Comparison of ENCODE assay signal across 25 mouse cellular contexts in genomic region chr2:51985241-51985640, GRCm38 (mm10). TPM values are rescaled to one million over a fixed set of nuclear protein-coding genes. Genes with fewer than 3 reads are reported as not detected.
DNase-seq lines count a peak whose midpoint lies in the region; ATAC-seq lines count a peak whose summit lies in the region.
"Had no signal": no experiment of that assay in that cellular context is flagged by ENCODE, and none has a peak within 500 bp of the region (broad histone marks: within the 10 kb centered on the region; RNA-seq: fewer than 3 reads in every experiment).

No protein-coding gene starts in this region.

- H3K4me1 ChIP-seq in kidney, embryonic 14.5 days (ENCODE audit: control insufficient read depth, insufficient read depth, low read length), result 0 out of 2 replicates have a peak, but pooled peaks cover 4% of the 10 kb centered on the region
- H3K4me1 ChIP-seq in kidney, embryonic 16.5 days (ENCODE audit: insufficient read depth, low read length), result peaks cover 9% of the 10 kb centered on the region
- no peaks in the 10 kb centered on the region for H3K4me1 ChIP-seq in forebrain, embryonic 14.5 days (ENCODE audit: control insufficient read depth, insufficient read depth, low read length)
- no peaks in the 10 kb centered on the region for H3K4me1 ChIP-seq in hindbrain, embryonic 16.5 days (ENCODE audit: control insufficient read depth, insufficient read depth, low read depth, low read length)
- H3K4me1 ChIP-seq: forebrain, embryonic 12.5 days; hindbrain, embryonic 15.5 days had no signal

- H3K9me3 ChIP-seq in kidney, embryonic 14.5 days (ENCODE audit: control insufficient read depth, low read length), result no peaks in the 10 kb centered on the region
- H3K9me3 ChIP-seq in kidney, embryonic 16.5 days (ENCODE audit: low read length), result no peaks in the 10 kb centered on the region
- H3K9me3 ChIP-seq in forebrain, embryonic 14.5 days (replicated peaks; ENCODE audit: control insufficient read depth, low read length), result no peaks in the 10 kb centered on the region
- H3K9me3 ChIP-seq in hindbrain, embryonic 16.5 days (ENCODE audit: control insufficient read depth, low read length), result no peaks in the 10 kb centered on the region
- H3K9me3 ChIP-seq: embryonic facial prominence, embryonic 10.5 days; embryonic facial prominence, embryonic 13.5 days; forebrain, embryonic 12.5 days; hindbrain, embryonic 12.5 days; hindbrain, embryonic 15.5 days had no signal

- no peak overlapping the region for H3K4me2 ChIP-seq in kidney, embryonic 14.5 days (replicated peaks; ENCODE audit: low read depth, low read length)
- H3K4me2 ChIP-seq in kidney, embryonic 16.5 days (replicated peaks; ENCODE audit: low read depth, low read length), result no peak overlapping the region
- H3K4me2 ChIP-seq in forebrain, embryonic 14.5 days (ENCODE audit: low read length), result no peak overlapping the region
- H3K4me2 ChIP-seq in hindbrain, embryonic 16.5 days (ENCODE audit: low read length), result no peak overlapping the region
- H3K4me2 ChIP-seq: embryonic facial prominence, embryonic 13.5 days; forebrain, embryonic 12.5 days; heart, embryonic 11.5 days; hindbrain, embryonic 12.5 days; hindbrain, embryonic 15.5 days had no signal

- H3K36me3 ChIP-seq in kidney, embryonic 14.5 days (ENCODE audit: control insufficient read depth, insufficient read depth, low read length), result no peaks in the 10 kb centered on the region
- no peaks in the 10 kb centered on the region for H3K36me3 ChIP-seq in kidney, embryonic 16.5 days (ENCODE audit: insufficient read depth, low read length)
- H3K36me3 ChIP-seq in forebrain, embryonic 14.5 days (ENCODE audit: control insufficient read depth, insufficient read depth, low read length), result no peaks in the 10 kb centered on the region
- no peaks in the 10 kb centered on the region for H3K36me3 ChIP-seq in hindbrain, embryonic 16.5 days (ENCODE audit: control insufficient read depth, insufficient read depth, low read length)
- H3K36me3 ChIP-seq: embryonic facial prominence, embryonic 10.5 days; embryonic facial prominence, embryonic 13.5 days; forebrain, embryonic 12.5 days; hindbrain, embryonic 12.5 days; hindbrain, embryonic 15.5 days had no signal

- intact Hi-C loops in left cerebral cortex, postnatal 14 days (cut with DNase I), result no loop called here

- WGBS in kidney, embryonic 14.5 days, result 82% methylated on average over 10 of the region's 10 CpGs
- 80% methylated on average over 10 of the region's 10 CpGs for WGBS in kidney, embryonic 16.5 days
- 93% methylated on average over 10 of the region's 10 CpGs for WGBS in forebrain, embryonic 14.5 days
- 90% methylated on average over 10 of the region's 10 CpGs for WGBS in hindbrain, embryonic 16.5 days

- H3K9ac ChIP-seq in kidney, embryonic 14.5 days (ENCODE audit: low read depth, low read length), result no peak overlapping the region
- no peak overlapping the region for H3K9ac ChIP-seq in kidney, embryonic 16.5 days (replicated peaks; ENCODE audit: low read length)
- H3K9ac ChIP-seq in forebrain, embryonic 14.5 days (ENCODE audit: low read length), result no peak overlapping the region
- no peak overlapping the region for H3K9ac ChIP-seq in hindbrain, embryonic 16.5 days (ENCODE audit: low read depth, low read length)
- H3K9ac ChIP-seq: embryonic facial prominence, embryonic 13.5 days; forebrain, embryonic 12.5 days; hindbrain, embryonic 12.5 days; hindbrain, embryonic 15.5 days had no signal

- DNase-seq in kidney, adult 11 months, result peak; percentile 20
- peak; percentile 9 for DNase-seq in kidney, postnatal 14 days
- DNase-seq in left cerebral cortex, postnatal 14 days (ENCODE audit: low spot score in 2 of 2), result no peak
- no peak for DNase-seq in forebrain, embryonic 14.5 days (ENCODE audit: low spot score)
- DNase-seq in embryo, embryonic 9.5 days (ENCODE audit: extremely low spot score), result no peak
- DNase-seq: adrenal gland, adult 8-10 months; adrenal gland, postnatal 25 days; cerebellum, adult 11-12 months; cerebellum, adult 9-10 months; cerebellum, postnatal 14 days; gastrocnemius, postnatal 14 days; heart, adult 11 months had no signal

- H3K27me3 ChIP-seq in kidney, embryonic 14.5 days (ENCODE audit: control insufficient read depth, insufficient read depth, low read length), result no peaks in the 10 kb centered on the region
- H3K27me3 ChIP-seq in kidney, embryonic 16.5 days (ENCODE audit: insufficient read depth, low read length), result no peaks in the 10 kb centered on the region
- no peaks in the 10 kb centered on the region for H3K27me3 ChIP-seq in forebrain, embryonic 14.5 days (replicated peaks; ENCODE audit: control insufficient read depth, insufficient read depth, low read length)
- no peaks in the 10 kb centered on the region for H3K27me3 ChIP-seq in hindbrain, embryonic 16.5 days (replicated peaks; ENCODE audit: control insufficient read depth, insufficient read depth, low read length)
- H3K27me3 ChIP-seq: embryonic facial prominence, embryonic 13.5 days; forebrain, embryonic 12.5 days; hindbrain, embryonic 12.5 days; hindbrain, embryonic 15.5 days had no signal

- H3K4me3 ChIP-seq in kidney, embryonic 14.5 days (ENCODE audit: low read length), result no peak overlapping the region
- no peak overlapping the region for H3K4me3 ChIP-seq in kidney, embryonic 16.5 days (ENCODE audit: low read length)
- no peak overlapping the region for H3K4me3 ChIP-seq in forebrain, embryonic 14.5 days (ENCODE audit: low read depth, low read length)
- no peak overlapping the region for H3K4me3 ChIP-seq in hindbrain, embryonic 16.5 days (ENCODE audit: low read length)
- H3K4me3 ChIP-seq: embryonic facial prominence, embryonic 10.5 days; embryonic facial prominence, embryonic 13.5 days; erythroblast, embryonic 14.5 days; forebrain, embryonic 12.5 days; hindbrain, embryonic 12.5 days; hindbrain, embryonic 15.5 days had no signal

- no peak overlapping the region for H3K27ac ChIP-seq in kidney, embryonic 14.5 days (ENCODE audit: low read depth, low read length)
- no peak overlapping the region for H3K27ac ChIP-seq in kidney, embryonic 16.5 days (ENCODE audit: low read length)
- H3K27ac ChIP-seq in forebrain, embryonic 14.5 days (ENCODE audit: low read depth, low read length), result no peak overlapping the region
- H3K27ac ChIP-seq in hindbrain, embryonic 16.5 days (ENCODE audit: low read depth, low read length), result no peak overlapping the region
- H3K27ac ChIP-seq: embryonic facial prominence, embryonic 10.5 days; embryonic facial prominence, embryonic 13.5 days; forebrain, embryonic 12.5 days; hindbrain, embryonic 12.5 days; hindbrain, embryonic 15.5 days had no signal

- ATAC-seq in kidney, embryonic 14.5 days (ENCODE audit: low FRiP score, low TSS enrichment), result no peak
- ATAC-seq in kidney, embryonic 16.5 days (ENCODE audit: low FRiP score, low TSS enrichment), result peak; percentile 36; the same call in 1 of the 2 replicates
- no peak for ATAC-seq in forebrain, embryonic 14.5 days
- ATAC-seq in hindbrain, embryonic 16.5 days, result no peak
- ATAC-seq: activated CD4-positive, CD25-positive, alpha-beta regulatory T cell, adult 4 months; forebrain, embryonic 16.5 days had no signal

RNA-seq across cellular contexts. Expression of gene Nmi, which starts 11.9 kb away (rescaled TPM):
- polyA plus RNA-seq in kidney, embryonic 14.5 days (2014; fragmentation: Nextera tagmentation; extraction: Ambion mirVana), result 13.8 and 17.7 TPM in 2 replicates
- 15.7 and 18.7 TPM in 2 replicates for polyA plus RNA-seq in kidney, embryonic 16.5 days (2015; fragmentation: Nextera tagmentation; extraction: Ambion mirVana)
- 1 to 10 TPM in 1 of 2 experiments, under 1 TPM in 1; 0.99 to 2.0 TPM for total RNA-seq in left cerebral cortex, postnatal 14 days (2021)
- polyA plus RNA-seq in forebrain, embryonic 14.5 days (2014; fragmentation: Nextera tagmentation; extraction: Ambion mirVana), result 5.0 TPM in 2 replicates
- polyA plus RNA-seq in hindbrain, embryonic 16.5 days (2015; fragmentation: Nextera tagmentation; extraction: Ambion mirVana), result 4.8 and 6.2 TPM in 2 replicates
- polyA plus RNA-seq: erythroblast, embryonic 14.5 days had no signal

RNA-seq across cellular contexts. Expression of gene Rbm43, which starts 50.3 kb away (rescaled TPM):
- 8.3 and 12.9 TPM in 2 replicates for polyA plus RNA-seq in kidney, embryonic 14.5 days (2014; fragmentation: Nextera tagmentation; extraction: Ambion mirVana)
- polyA plus RNA-seq in kidney, embryonic 16.5 days (2015; fragmentation: Nextera tagmentation; extraction: Ambion mirVana), result 13.6 and 14.9 TPM in 2 replicates
- 10 to 100 TPM; 13.9 to 16.7 TPM for total RNA-seq in left cerebral cortex, postnatal 14 days (2021)
- polyA plus RNA-seq in forebrain, embryonic 14.5 days (2014; fragmentation: Nextera tagmentation; extraction: Ambion mirVana), result 5.5 and 5.6 TPM in 2 replicates
- 9.2 and 11.1 TPM in 2 replicates for polyA plus RNA-seq in hindbrain, embryonic 16.5 days (2015; fragmentation: Nextera tagmentation; extraction: Ambion mirVana)

RNA-seq across cellular contexts. Expression of gene Tnfaip6, which starts 52.6 kb away (rescaled TPM):
- polyA plus RNA-seq in kidney, embryonic 14.5 days (2014; fragmentation: Nextera tagmentation; extraction: Ambion mirVana), result 7.7 and 8.2 TPM in 2 replicates
- polyA plus RNA-seq in kidney, embryonic 16.5 days (2015; fragmentation: Nextera tagmentation; extraction: Ambion mirVana), result 6.8 and 7.8 TPM in 2 replicates
- 1 to 10 TPM; 1.0 to 1.2 TPM for total RNA-seq in left cerebral cortex, postnatal 14 days (2021)
- 5.6 and 6.5 TPM in 2 replicates for polyA plus RNA-seq in forebrain, embryonic 14.5 days (2014; fragmentation: Nextera tagmentation; extraction: Ambion mirVana)
- 3.8 and 4.1 TPM in 2 replicates for polyA plus RNA-seq in hindbrain, embryonic 16.5 days (2015; fragmentation: Nextera tagmentation; extraction: Ambion mirVana)
- total RNA-seq: adrenal gland, postnatal 25 days; common myeloid progenitor, adult 5-6 weeks had no signal
- polyA plus RNA-seq: activated CD4-positive, CD25-positive, alpha-beta regulatory T cell, adult 4 months; erythroblast, embryonic 14.5 days had no signal

Comparison
In these comparisons a context has a peak if more than half of its experiments do, and no peak if none do; other contexts are left out.
1. DNase-seq: peak in kidney, adult 11 months (single experiment) and kidney, postnatal 14 days (single experiment); none in left cerebral cortex, postnatal 14 days (0 of 2), forebrain, embryonic 14.5 days (single experiment) and embryo, embryonic 9.5 days (single experiment).